Mouse (Mus musculus) ES-E14 (cell line): ENCODE measurements around the gene Dnttip1. TPM values are rescaled to one million over a fixed set of nuclear protein-coding genes. Genes with fewer than 3 reads are reported as not detected.

ENCODE experiments used
- DNase-seq: peaks from one replicate; pipeline ENCODE4 v3.0.0-alpha.2; 2013; ENCODE audit warnings: low read depth, low spot score
- H3K27ac ChIP-seq: 2 replicates; pipeline ENCODE4 v1.5.1; 2012; ENCODE audit warnings: low read depth, mild to moderate bottlenecking, low read length, moderate library complexity, mixed read lengths; ENCODE audit not compliant: poor library complexity, insufficient read depth, severe bottlenecking
- H3K36me3 ChIP-seq: 2 replicates; pipeline ENCODE4 v1.6.1; 2012; ENCODE audit warnings: mild to moderate bottlenecking, low read length, moderate library complexity, mixed read lengths; ENCODE audit not compliant: control insufficient read depth, poor library complexity, insufficient read depth, severe bottlenecking
- H3K4me1 ChIP-seq, 2 experiments: fragments of 150-350 bp in 1 of 2; sonication (generic) in 1 of 2; 2 replicates each; pipeline ENCODE4 v1.6.1; 2012; ENCODE audit warnings: low read length in 2 of 2, mild to moderate bottlenecking in 1 of 2, mixed read lengths in 1 of 2; ENCODE audit not compliant: control insufficient read depth in 2 of 2, insufficient read depth in 2 of 2, poor library complexity in 1 of 2
- H3K4me3 ChIP-seq, 2 experiments: fragments of 150-350 bp in 1 of 2; sonication (generic) in 1 of 2; 2 replicates each; pipeline ENCODE4 v1.5.1; 2012; ENCODE audit warnings: low read length in 2 of 2, low read depth in 1 of 2, mild to moderate bottlenecking in 1 of 2, mixed read lengths in 1 of 2; ENCODE audit not compliant: insufficient read depth in 1 of 2, poor library complexity in 1 of 2, severe bottlenecking in 1 of 2
- H3K9ac ChIP-seq: 2 replicates; pipeline ENCODE4 v1.6.1; 2012; ENCODE audit warnings: low read depth, mild to moderate bottlenecking, low read length, mixed read lengths; ENCODE audit not compliant: poor library complexity, insufficient read depth, severe bottlenecking
- H3K9me3 ChIP-seq: fragments of 150-350 bp; sonication (generic); 2 replicates; pipeline ENCODE4 v1.6.1; 2012; ENCODE audit warnings: low read depth, mild to moderate bottlenecking, low read length; ENCODE audit not compliant: control insufficient read depth, insufficient read depth
- CHD2 ChIP-seq: IDR thresholded peaks from 2 replicates; pipeline ENCODE4 v1.6.1; 2014; ENCODE audit warnings: mild to moderate bottlenecking, low read depth, low read length, inconsistent platforms
- HCFC1 ChIP-seq: IDR thresholded peaks from 2 replicates; pipeline ENCODE4 v1.6.1; 2012; ENCODE audit warnings: low read length, inconsistent platforms, borderline replicate concordance; ENCODE audit not compliant: insufficient read depth
- MAFK ChIP-seq: IDR thresholded peaks from 2 replicates; pipeline ENCODE4 v1.6.1; 2014; ENCODE audit warnings: mild to moderate bottlenecking, low read depth, low read length, inconsistent platforms; ENCODE audit not compliant: insufficient read depth
- ZC3H11A ChIP-seq: IDR thresholded peaks from 2 replicates; pipeline ENCODE4 v1.6.1; 2012; ENCODE audit warnings: low read depth, mild to moderate bottlenecking, inconsistent platforms, low read length, borderline replicate concordance
- ZNF384 ChIP-seq: IDR thresholded peaks from 2 replicates; pipeline ENCODE4 v1.6.1; 2012; ENCODE audit warnings: low read depth, low read length, inconsistent platforms
- in situ Hi-C, 2 experiments: fragments of 600-800 bp; cut with MboI; formaldehyde crosslinking; loops; one replicate each; pipeline ENCODE4 v1.15.1; 2025; ENCODE audit warnings: low sequenced_read_pairs in 2 of 2, inconsistent platforms in 1 of 2; ENCODE audit not compliant: unreplicated experiment in 2 of 2
- total RNA-seq: library from RNA; depleted of rRNA; stranded (reverse); fragments of 300-350 nt; gene quantifications from 2 replicates; pipeline ENCODE4 v1.2.3, GENCODE M21; 2012

Gene Dnttip1
- total RNA-seq, 1 experiment = 13.3 TPM

DNA sequence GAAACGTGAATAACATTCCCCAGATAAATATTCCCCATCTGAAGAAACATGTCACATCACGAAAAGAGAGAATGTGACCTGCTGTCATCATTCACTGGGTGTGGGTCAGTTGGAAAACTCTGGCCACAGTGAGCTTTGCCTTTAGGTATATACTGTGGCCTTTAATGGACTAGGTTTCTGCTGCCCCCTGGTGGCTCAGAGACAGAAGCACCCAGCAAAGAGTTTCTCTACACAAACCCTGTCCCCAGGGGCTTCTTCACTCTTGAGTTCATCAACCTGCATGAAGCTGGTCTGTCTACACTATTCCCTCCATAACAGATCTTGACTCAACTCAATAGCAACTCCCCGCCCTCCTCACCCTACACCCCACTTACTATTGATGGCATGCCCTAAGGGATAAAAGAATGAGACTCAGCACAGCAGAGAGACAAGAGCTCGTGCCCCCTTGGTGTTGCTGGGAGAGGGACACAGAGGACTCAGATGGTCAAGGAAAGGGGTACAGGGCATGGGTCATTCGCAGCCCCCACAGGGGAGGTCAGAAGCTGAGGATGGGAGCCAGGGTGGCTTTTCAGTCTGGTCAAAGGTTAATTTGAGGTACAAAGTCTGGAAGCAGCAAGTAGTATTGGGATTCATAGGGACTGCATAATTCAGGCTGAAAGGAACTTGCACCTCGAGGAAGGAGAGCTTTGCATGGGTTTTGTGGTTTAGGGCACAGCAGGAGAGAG is 19.7 kb upstream of the Dnttip1 start:
- in situ Hi-C loops = loop anchor here in 1 of 2 experiments (10.0 kb wide), 1 partner anchor 131 kb away; the partner anchor contains the start of gene Eppin
- TF ChIP-seq ZC3H11A (peak; percentile 70; the same call in 1 of the 2 replicates), CHD2 (no peak)
- Histone ChIP-seq H3K36me3 (no peaks in the 10 kb centered on the region), H3K4me3 (no peak overlapping the region), H3K27ac (no peak overlapping the region), H3K9me3 (no peaks in the 10 kb centered on the region), H3K4me1 (no peaks in the 10 kb centered on the region), H3K9ac (no peak overlapping the region)
- peak; percentile 47 for DNase-seq

DNA sequence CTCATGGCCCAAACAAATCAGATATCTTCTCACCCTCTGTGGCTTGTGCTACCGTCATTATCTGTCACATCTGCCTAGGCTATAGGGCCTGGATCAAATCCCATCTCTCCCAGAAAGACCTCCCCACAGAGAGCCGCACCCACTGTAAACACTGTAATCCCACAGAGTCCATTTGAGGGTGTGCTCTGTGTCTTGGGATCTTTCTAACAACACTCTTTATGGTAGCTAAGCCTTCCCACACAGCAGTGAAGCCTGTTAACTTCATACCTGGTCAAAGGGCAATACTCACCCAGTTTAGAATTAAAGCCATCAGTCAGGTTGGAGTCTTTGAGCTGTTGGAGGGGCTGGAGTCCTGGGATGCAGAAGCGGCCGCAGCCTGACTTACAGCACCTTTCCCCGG is 14.1 kb upstream of the Dnttip1 start:
- Histone ChIP-seq H3K36me3 (no peaks in the 10 kb centered on the region), H3K9me3 (no peaks in the 10 kb centered on the region), H3K4me3 (no peak overlapping the region), H3K4me1 (peaks cover 0 to 5% of the 10 kb centered on the region in 2 experiments; a peak in 1 of 4 replicates), H3K27ac (no peak overlapping the region), H3K9ac (no peak overlapping the region)
- TF ChIP-seq ZC3H11A (no peak), ZNF384 (no peak), CHD2 (no peak), HCFC1 (no peak), MAFK (no peak)
- in situ Hi-C loops = no loop called here
- DNase-seq = no peak

DNA sequence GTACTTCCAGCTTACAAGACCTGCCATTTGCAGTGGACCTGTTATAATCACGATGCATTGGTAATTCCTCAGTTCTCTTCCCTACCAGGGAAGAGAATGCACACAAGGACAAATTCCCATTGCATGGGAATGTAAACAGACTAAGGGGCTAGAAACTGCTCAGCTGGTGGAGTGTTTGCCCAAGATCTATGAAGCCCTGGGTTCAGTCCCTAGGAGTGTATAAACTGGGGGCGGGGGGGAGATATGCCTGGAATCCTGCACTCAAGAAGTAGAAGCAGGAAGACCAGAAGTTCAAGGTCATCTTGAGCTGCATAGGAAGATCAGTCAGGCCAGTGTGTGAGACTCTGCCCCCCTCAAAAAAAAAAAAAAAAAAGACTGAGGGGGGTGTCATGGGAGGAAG is 12.5 kb upstream of the Dnttip1 start:
- in situ Hi-C loops = no loop called here
- peaks cover 0 to 5% of the 10 kb centered on the region in 2 experiments; a peak in 1 of 4 replicates for H3K4me1 ChIP-seq
- H3K36me3 ChIP-seq = no peaks in the 10 kb centered on the region
- H3K27ac ChIP-seq = no peak overlapping the region
- no peaks in the 10 kb centered on the region for H3K9me3 ChIP-seq
- DNase-seq = no peak
- H3K9ac ChIP-seq = no peak overlapping the region
- H3K4me3 ChIP-seq = no peak overlapping the region
- TF ChIP-seq HCFC1 = no peak
- no peak for TF ChIP-seq ZC3H11A
- no peak for TF ChIP-seq ZNF384
- no peak for TF ChIP-seq CHD2
- no peak for TF ChIP-seq MAFK

DNA sequence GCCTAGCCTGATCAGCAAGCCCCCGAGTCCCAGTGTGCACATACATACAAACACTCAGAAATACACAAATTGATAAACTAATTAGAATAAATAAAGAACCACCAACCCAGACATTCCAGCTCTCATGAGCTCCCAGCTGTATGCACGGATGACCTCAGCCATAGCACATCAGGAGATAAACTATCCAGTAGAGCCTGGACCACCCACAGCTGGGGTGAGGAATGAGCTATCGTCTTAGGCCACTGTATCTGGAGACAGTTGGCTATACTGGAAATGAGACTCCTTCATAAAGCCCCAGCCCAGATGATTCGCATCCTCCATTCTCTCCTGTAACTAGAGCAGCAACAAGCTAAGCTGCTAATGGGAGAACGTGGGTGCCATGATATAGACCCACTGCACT is 10.9 kb upstream of the Dnttip1 start:
- Histone ChIP-seq H3K9ac (no peak overlapping the region), H3K36me3 (no peaks in the 10 kb centered on the region), H3K9me3 (no peaks in the 10 kb centered on the region), H3K27ac (no peak overlapping the region), H3K4me1 (peaks cover 0 to 5% of the 10 kb centered on the region in 2 experiments; a peak in 1 of 4 replicates), H3K4me3 (no peak overlapping the region)
- no peak for TF ChIP-seq ZC3H11A
- no peak for TF ChIP-seq MAFK
- no peak for TF ChIP-seq ZNF384
- no peak for TF ChIP-seq CHD2
- no peak for TF ChIP-seq HCFC1
- DNase-seq = no peak
- in situ Hi-C loops = no loop called here

DNA sequence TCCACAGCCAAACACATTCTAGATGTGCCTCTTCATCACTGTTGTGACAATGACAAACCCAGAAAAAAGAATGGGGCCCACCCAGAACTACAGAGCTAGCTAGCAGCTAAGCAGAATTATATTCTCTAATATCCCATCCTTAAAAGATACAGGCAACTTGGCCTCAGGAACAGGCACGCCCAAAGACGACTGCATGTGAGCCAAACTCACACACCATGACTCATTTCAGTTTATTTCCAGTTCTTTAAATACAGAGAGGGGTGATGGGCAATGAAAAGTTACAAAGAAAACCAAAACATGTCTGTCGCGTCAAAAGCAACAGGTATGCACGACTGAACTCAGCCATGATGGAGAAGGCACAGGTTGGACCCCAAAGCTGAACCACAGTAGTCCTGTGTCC is 10.3 kb upstream of the Dnttip1 start:
- TF ChIP-seq CHD2 (no peak), ZNF384 (no peak), ZC3H11A (no peak), HCFC1 (no peak), MAFK (no peak)

More for the DNA sequence above, 10.3 kb upstream of the Dnttip1 start:
- Histone ChIP-seq H3K36me3 (no peaks in the 10 kb centered on the region), H3K4me1 (peaks cover 0 to 5% of the 10 kb centered on the region in 2 experiments; a peak in 1 of 4 replicates), H3K9me3 (no peaks in the 10 kb centered on the region), H3K9ac (no peak overlapping the region), H3K4me3 (no peak overlapping the region), H3K27ac (no peak overlapping the region)
- no peak for DNase-seq
- in situ Hi-C loops = no loop called here
